Mouse (Mus musculus) retina, postnatal 7 days (tissue): ENCODE data around the gene Kcnj1.

ENCODE experiments used
- DNase-seq: peaks from one replicate; pipeline ENCODE4 v3.0.0-alpha.2; 2012; ENCODE audit warnings: low read depth, low spot score

Gene Kcnj1

DNA sequence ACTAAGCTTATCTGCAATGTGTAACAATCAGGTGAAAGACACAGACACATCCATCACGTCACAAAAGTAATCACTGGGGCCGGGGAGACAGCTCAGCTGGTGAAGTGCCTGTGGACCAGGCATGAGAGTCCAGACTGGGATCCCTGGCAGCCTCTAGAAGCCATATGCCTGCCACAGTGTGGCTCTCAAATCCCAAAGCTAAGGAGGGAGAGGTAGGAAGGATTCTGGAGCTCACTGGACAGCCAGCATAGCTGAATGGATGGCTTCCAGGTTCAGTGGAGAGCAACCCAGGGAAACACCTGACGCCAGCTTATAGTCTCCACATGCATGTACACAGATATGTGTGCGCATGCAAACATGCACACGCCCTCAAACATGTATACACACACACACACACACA is 76.5 kb downstream of the Kcnj1 start:
- DNase-seq, result no peak
